Mouse (Mus musculus) E14TG2a.4 (cell line): ENCODE data around the gene Itm2b.

Experiments
- CTCF ChIP-seq: conservative IDR thresholded peaks from 2 replicates; pipeline ENCODE4 v1.5.1; 2014; ENCODE audit warnings: low read length
- POU5F1 ChIP-seq: IDR thresholded peaks from 2 replicates; pipeline ENCODE4 v1.6.1; 2014; ENCODE audit warnings: low read length, borderline replicate concordance

DNA sequence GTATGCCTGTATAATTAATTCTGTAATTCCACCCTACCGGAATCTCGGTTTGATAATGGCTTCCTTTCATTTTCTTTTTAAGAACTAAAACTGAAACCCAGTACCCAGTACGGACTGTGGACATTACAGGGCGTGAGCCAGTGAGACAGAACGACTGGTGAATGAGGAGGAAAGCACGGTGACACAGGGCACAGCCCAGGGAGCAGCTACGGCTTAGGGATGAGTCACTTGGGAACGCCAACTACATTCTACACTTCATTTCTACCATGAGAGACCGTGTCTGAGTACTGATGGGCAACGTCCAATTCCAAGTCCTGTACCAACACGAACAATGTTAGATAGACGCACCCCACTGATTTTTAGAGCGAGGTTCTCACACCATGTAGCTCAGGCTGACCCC, 16.1 kb downstream of the Itm2b start:
- TF ChIP-seq CTCF (no peak), POU5F1 (no peak)
